Mouse (Mus musculus): Measurements from ENCODE around the gene Fam98c. TPM values are rescaled to one million over a fixed set of nuclear protein-coding genes. Genes with fewer than 3 reads are reported as not detected.
"Not testable (repeated sequence)": the region's sequence is repeated elsewhere in the genome, so short reads cannot be mapped to it uniquely, and the experiment has no call there.

Fam98c gene
- polyA plus RNA-seq, 1 experiment from 2014 or later: 15.6 TPM

GRCm38 (mm10) chr7:29155196-29155837 is 717 bp downstream of the Fam98c start:
- H3K4me3 ChIP-seq: peak overlapping the region; percentile 87
- H3K9ac ChIP-seq: peak overlapping the region; percentile 76
- ATAC-seq (replicated peaks; ENCODE audit: insufficient number of reproducible peaks, insufficient read depth, low FRiP score, low read depth): peak; percentile 85
- peaks cover 10% of the 10 kb centered on the region for H3K4me1 ChIP-seq (replicated peaks)
- peak overlapping the region; percentile 94 for H3K4me2 ChIP-seq
- no peaks in the 10 kb centered on the region for H3K9me3 ChIP-seq (replicated peaks)
- peaks cover 34% of the 10 kb centered on the region for H3K27me3 ChIP-seq
- WGBS: 8% methylated on average over 35 of the region's 37 CpGs
- peaks cover 7% of the 10 kb centered on the region; the same call in 1 of the 2 replicates for H3K36me3 ChIP-seq
- peak overlapping the region; percentile 86 for H3K27ac ChIP-seq

GRCm38 (mm10) chr7:29154018-29154720 is 1.9 kb downstream of the Fam98c start:
- H3K9me3 ChIP-seq (replicated peaks): no peaks in the 10 kb centered on the region
- no peak overlapping the region for H3K9ac ChIP-seq
- H3K4me1 ChIP-seq (replicated peaks): peaks cover 10% of the 10 kb centered on the region
- ATAC-seq (replicated peaks; ENCODE audit: insufficient number of reproducible peaks, insufficient read depth, low FRiP score, low read depth): no peak
- H3K27ac ChIP-seq: no peak overlapping the region
- H3K4me3 ChIP-seq: no peak overlapping the region
- no peak overlapping the region for H3K4me2 ChIP-seq
- H3K27me3 ChIP-seq: peaks cover 25% of the 10 kb centered on the region
- WGBS: 91% methylated on average over 14 of the region's 14 CpGs
- H3K36me3 ChIP-seq: peaks cover 7% of the 10 kb centered on the region; the same call in 1 of the 2 replicates

GRCm38 (mm10) chr7:29151486-29151885 is 4.5 kb downstream of the Fam98c start:
- Histone ChIP-seq H3K4me3 (no peak overlapping the region), H3K9me3 (replicated peaks) (no peaks in the 10 kb centered on the region), H3K27me3 (peaks cover 7% of the 10 kb centered on the region; the same call in 1 of the 2 replicates), H3K9ac (no peak overlapping the region), H3K27ac (no peak overlapping the region), H3K4me1 (replicated peaks) (peaks cover 8% of the 10 kb centered on the region), H3K36me3 (peaks cover 7% of the 10 kb centered on the region; the same call in 1 of the 2 replicates), H3K4me2 (no peak overlapping the region)
- no peak for ATAC-seq (replicated peaks; ENCODE audit: insufficient number of reproducible peaks, insufficient read depth, low FRiP score, low read depth)
- WGBS: 53% methylated on average over 10 of the region's 10 CpGs

GRCm38 (mm10) chr7:29148771-29149170 is 7.3 kb downstream of the Fam98c start:
- no peak for ATAC-seq (replicated peaks; ENCODE audit: insufficient number of reproducible peaks, insufficient read depth, low FRiP score, low read depth)
- no peaks in the 10 kb centered on the region for H3K9me3 ChIP-seq (replicated peaks)
- no peak overlapping the region for H3K27ac ChIP-seq
- H3K4me2 ChIP-seq: no peak overlapping the region
- no peak overlapping the region for H3K4me3 ChIP-seq
- H3K9ac ChIP-seq: no peak overlapping the region
- 82% methylated on average over 15 of the region's 15 CpGs for WGBS
- no peaks in the 10 kb centered on the region for H3K4me1 ChIP-seq (replicated peaks)
- H3K27me3 ChIP-seq: peaks cover 7% of the 10 kb centered on the region; the same call in 1 of the 2 replicates
- H3K36me3 ChIP-seq: peaks cover under 1% of the 10 kb centered on the region; the same call in 1 of the 2 replicates

GRCm38 (mm10) chr7:29146625-29147367 is 9.2 kb downstream of the Fam98c start:
- no peak overlapping the region for H3K27ac ChIP-seq
- no peaks in the 10 kb centered on the region for H3K36me3 ChIP-seq
- 77% methylated on average over 7 of the region's 7 CpGs for WGBS
- no peak overlapping the region for H3K4me3 ChIP-seq
- no peak for ATAC-seq (replicated peaks; ENCODE audit: insufficient number of reproducible peaks, insufficient read depth, low FRiP score, low read depth)
- no peak overlapping the region for H3K9ac ChIP-seq
- H3K4me1 ChIP-seq (replicated peaks): no peaks in the 10 kb centered on the region
- H3K27me3 ChIP-seq: peaks cover 7% of the 10 kb centered on the region; the same call in 1 of the 2 replicates
- H3K9me3 ChIP-seq (replicated peaks): no peaks in the 10 kb centered on the region
- H3K4me2 ChIP-seq: no peak overlapping the region

GRCm38 (mm10) chr7:29144006-29144405 is 12.0 kb downstream of the Fam98c start:
- H3K27ac ChIP-seq: no peak overlapping the region
- no peaks in the 10 kb centered on the region for H3K4me1 ChIP-seq (replicated peaks)
- H3K27me3 ChIP-seq: 0 out of 2 replicates have a peak, but pooled peaks cover under 1% of the 10 kb centered on the region
- 84% methylated on average over 4 of the region's 4 CpGs for WGBS
- H3K4me2 ChIP-seq: no peak overlapping the region
- no peak overlapping the region for H3K4me3 ChIP-seq
- H3K9me3 ChIP-seq (replicated peaks): no peaks in the 10 kb centered on the region
- H3K36me3 ChIP-seq: no peaks in the 10 kb centered on the region
- H3K9ac ChIP-seq: no peak overlapping the region
- ATAC-seq (replicated peaks; ENCODE audit: insufficient number of reproducible peaks, insufficient read depth, low FRiP score, low read depth): no peak

- 73% methylated on average over 8 of the region's 8 CpGs for WGBS
- Histone ChIP-seq H3K4me2 (no peak overlapping the region), H3K36me3 (no peaks in the 10 kb centered on the region), H3K27me3 (peaks cover 12% of the 10 kb centered on the region), H3K4me3 (no peak overlapping the region), H3K9ac (no peak overlapping the region), H3K27ac (no peak overlapping the region), H3K9me3 (replicated peaks) (no peaks in the 10 kb centered on the region), H3K4me1 (replicated peaks) (no peaks in the 10 kb centered on the region)
- no peak for ATAC-seq (replicated peaks; ENCODE audit: insufficient number of reproducible peaks, insufficient read depth, low FRiP score, low read depth)
Measured at GRCm38 (mm10) chr7:29141416-29141815, 14.6 kb downstream of the Fam98c start.

- H3K9ac ChIP-seq; ATAC-seq (replicated peaks; ENCODE audit: insufficient number of reproducible peaks, insufficient read depth, low FRiP score, low read depth); H3K4me1 ChIP-seq (replicated peaks); H3K4me3 ChIP-seq; H3K4me2 ChIP-seq; H3K36me3 ChIP-seq; H3K9me3 ChIP-seq (replicated peaks); H3K27ac ChIP-seq: not testable (repeated sequence)
- peaks cover 25% of the 10 kb centered on the region for H3K27me3 ChIP-seq
- 85% methylated on average over 3 of the region's 4 CpGs for WGBS
Measured at GRCm38 (mm10) chr7:29139237-29139636, 16.8 kb downstream of the Fam98c start.

GRCm38 (mm10) chr7:29137429-29137828 is 18.6 kb downstream of the Fam98c start:
- Histone ChIP-seq H3K4me2 (no peak overlapping the region), H3K27me3 (peaks cover 25% of the 10 kb centered on the region), H3K4me1 (replicated peaks) (no peaks in the 10 kb centered on the region), H3K9me3 (replicated peaks) (no peaks in the 10 kb centered on the region), H3K9ac (no peak overlapping the region), H3K36me3 (no peaks in the 10 kb centered on the region), H3K4me3 (no peak overlapping the region), H3K27ac (no peak overlapping the region)
- WGBS: 27% methylated on average over 16 of the region's 16 CpGs
- no peak for ATAC-seq (replicated peaks; ENCODE audit: insufficient number of reproducible peaks, insufficient read depth, low FRiP score, low read depth)

- 2% methylated on average over 11 of the region's 20 CpGs for WGBS
- no peak within 1 kb of the TSS for H3K27ac ChIP-seq
- peaks cover 28% of the 10 kb centered on the region for H3K27me3 ChIP-seq
- H3K9me3 ChIP-seq (replicated peaks): no peaks in the 10 kb centered on the region
- H3K9ac ChIP-seq: no peak within 1 kb of the TSS
- H3K4me2 ChIP-seq: peak within 1 kb of the TSS; percentile 51
- no peaks in the 10 kb centered on the region for H3K4me1 ChIP-seq (replicated peaks)
- H3K36me3 ChIP-seq: no peaks in the 10 kb centered on the region
- ATAC-seq (replicated peaks; ENCODE audit: insufficient number of reproducible peaks, insufficient read depth, low FRiP score, low read depth): no peak
- H3K4me3 ChIP-seq: peak within 1 kb of the TSS; percentile 17; the same call in 1 of the 2 replicates
Measured at GRCm38 (mm10) chr7:29134693-29135386, 21.2 kb downstream of the Fam98c start, which contains the start of gene Rasgrp4. TSS of gene Rasgrp4 (plus strand) at chr7:29134851.

- peaks cover 28% of the 10 kb centered on the region for H3K27me3 ChIP-seq
- no peaks in the 10 kb centered on the region for H3K4me1 ChIP-seq (replicated peaks)
- H3K9me3 ChIP-seq (replicated peaks): no peaks in the 10 kb centered on the region
- no peaks in the 10 kb centered on the region for H3K36me3 ChIP-seq
- H3K9ac ChIP-seq: no peak overlapping the region
- ATAC-seq (replicated peaks; ENCODE audit: insufficient number of reproducible peaks, insufficient read depth, low FRiP score, low read depth): no peak
- WGBS: 4% methylated on average over 4 of the region's 4 CpGs
- H3K4me2 ChIP-seq: peak overlapping the region; percentile 51
- H3K4me3 ChIP-seq: 0 out of 2 replicates have a peak overlapping the region, but pooled peaks have one; percentile 17
- no peak overlapping the region for H3K27ac ChIP-seq
Measured at GRCm38 (mm10) chr7:29134230-29134629, 21.8 kb downstream of the Fam98c start.
